Mouse (Mus musculus) left cerebral cortex, postnatal 36 days (tissue): ENCODE measurements around the gene Kcnip4. TPM values are rescaled to one million over a fixed set of nuclear protein-coding genes. Genes with fewer than 3 reads are reported as not detected.

Experiments used
- DNase-seq, 2 experiments: peaks; one replicate each; pipeline ENCODE4 v3.0.0; 2021 to 2022; ENCODE audit warnings: low spot score in 2 of 2, mixed read lengths in 1 of 2
- intact Hi-C: fragments of 180-260 bp; cut with DNase I; formaldehyde crosslinking; loops from one replicate; pipeline ENCODE4 v1.15.1; 2025
- total RNA-seq, 2 experiments: library from RNA; stranded (reverse); gene quantifications; 2 replicates each; pipeline ENCODE4 v1.2.3; 2021

The Kcnip4 gene
- 10 to 100 TPM; 58.4 to 66.4 TPM for total RNA-seq

GRCm38 (mm10) chr5:49524394-49525241, at the start of gene Kcnip4:
Kcnip4 (minus strand) TSS chr5:49524907.
- intact Hi-C loops = loop anchor here (2.0 to 10.0 kb wide), 3 partner anchors 57 to 154 kb away; no protein-coding TSS in a partner anchor
- DNase-seq = peak; percentile 82 to 89

- intact Hi-C loops = no loop called here
- no peak for DNase-seq
Measured at GRCm38 (mm10) chr5:49571876-49572275, 47.2 kb upstream of the Kcnip4 start.

- intact Hi-C loops = no loop called here
- DNase-seq = no peak
Measured at GRCm38 (mm10) chr5:49563751-49564150, 39.0 kb upstream of the Kcnip4 start.

GRCm38 (mm10) chr5:49557436-49557835, 32.7 kb upstream of the Kcnip4 start:
- intact Hi-C loops = no loop called here
- DNase-seq = no peak

- intact Hi-C loops = no loop called here
- DNase-seq = peak; percentile 50 to 62
Measured at GRCm38 (mm10) chr5:49547884-49548283, 23.2 kb upstream of the Kcnip4 start.

GRCm38 (mm10) chr5:49529362-49529761, 4.7 kb upstream of the Kcnip4 start:
- no peak for DNase-seq
- intact Hi-C loops = loop anchor here (10.0 kb wide), 1 partner anchor 105 kb away; no protein-coding TSS in a partner anchor

GRCm38 (mm10) chr5:49525242-49525612, 520 bp upstream of the Kcnip4 start:
- DNase-seq = peak; percentile 9 to 21
- intact Hi-C loops = loop anchor here (2.0 to 10.0 kb wide), 2 partner anchors 110 to 154 kb away; no protein-coding TSS in a partner anchor

- DNase-seq = peak in 1 of 2 experiments; percentile 47
- intact Hi-C loops = loop anchor here (2.0 to 10.0 kb wide), 3 partner anchors 57 to 153 kb away; no protein-coding TSS in a partner anchor
Measured at GRCm38 (mm10) chr5:49523997-49524393, 712 bp downstream of the Kcnip4 start.

- intact Hi-C loops = loop anchor here (5.0 to 10.0 kb wide), 2 partner anchors 56 to 112 kb away; no protein-coding TSS in a partner anchor
- peak in 1 of 2 experiments; percentile 15 for DNase-seq
Measured at GRCm38 (mm10) chr5:49522986-49523385, 1.7 kb downstream of the Kcnip4 start.

GRCm38 (mm10) chr5:49498743-49499142, 26.0 kb downstream of the Kcnip4 start:
- DNase-seq = no peak
- intact Hi-C loops = no loop called here

- DNase-seq = no peak
- intact Hi-C loops = no loop called here
Measured at GRCm38 (mm10) chr5:49487270-49487669, 37.4 kb downstream of the Kcnip4 start.

GRCm38 (mm10) chr5:49470738-49471137, 54.0 kb downstream of the Kcnip4 start:
- intact Hi-C loops = no loop called here

GRCm38 (mm10) chr5:49460643-49461276, 63.9 kb downstream of the Kcnip4 start:
- intact Hi-C loops = no loop called here
- DNase-seq = no peak

More at GRCm38 (mm10) chr5:49470738-49471137, 54.0 kb downstream of the Kcnip4 start:
- no peak for DNase-seq

GRCm38 (mm10) chr5:49453100-49453499, 71.6 kb downstream of the Kcnip4 start:
- intact Hi-C loops = no loop called here
- DNase-seq = no peak

- intact Hi-C loops = no loop called here
- DNase-seq = no peak
Measured at GRCm38 (mm10) chr5:49451295-49451694, 73.4 kb downstream of the Kcnip4 start.

- DNase-seq = no peak
- intact Hi-C loops = no loop called here
Measured at GRCm38 (mm10) chr5:49450876-49451275, 73.8 kb downstream of the Kcnip4 start.

GRCm38 (mm10) chr5:49437236-49437635, 87.5 kb downstream of the Kcnip4 start:
- intact Hi-C loops = no loop called here

GRCm38 (mm10) chr5:49427689-49428088, 97.0 kb downstream of the Kcnip4 start:
- DNase-seq = no peak
- intact Hi-C loops = no loop called here

More at GRCm38 (mm10) chr5:49437236-49437635, 87.5 kb downstream of the Kcnip4 start:
- no peak for DNase-seq

- intact Hi-C loops = no loop called here
- no peak for DNase-seq
Measured at GRCm38 (mm10) chr5:49419707-49420106, 105.0 kb downstream of the Kcnip4 start.

- DNase-seq = no peak
- intact Hi-C loops = no loop called here
Measured at GRCm38 (mm10) chr5:49408351-49408750, 116.4 kb downstream of the Kcnip4 start.
